Mouse (Mus musculus): Measurements from ENCODE around the gene Zfp563. TPM values are rescaled to one million over a fixed set of nuclear protein-coding genes. Genes with fewer than 3 reads are reported as not detected.
A peak's percentile ranks its signal among the peaks of the same experiment; 100 is the strongest.

Zfp563 gene
- total and polyA plus RNA-seq, 3 experiments = 1.7 to 6.1 (median 6.0) TPM

DNA sequence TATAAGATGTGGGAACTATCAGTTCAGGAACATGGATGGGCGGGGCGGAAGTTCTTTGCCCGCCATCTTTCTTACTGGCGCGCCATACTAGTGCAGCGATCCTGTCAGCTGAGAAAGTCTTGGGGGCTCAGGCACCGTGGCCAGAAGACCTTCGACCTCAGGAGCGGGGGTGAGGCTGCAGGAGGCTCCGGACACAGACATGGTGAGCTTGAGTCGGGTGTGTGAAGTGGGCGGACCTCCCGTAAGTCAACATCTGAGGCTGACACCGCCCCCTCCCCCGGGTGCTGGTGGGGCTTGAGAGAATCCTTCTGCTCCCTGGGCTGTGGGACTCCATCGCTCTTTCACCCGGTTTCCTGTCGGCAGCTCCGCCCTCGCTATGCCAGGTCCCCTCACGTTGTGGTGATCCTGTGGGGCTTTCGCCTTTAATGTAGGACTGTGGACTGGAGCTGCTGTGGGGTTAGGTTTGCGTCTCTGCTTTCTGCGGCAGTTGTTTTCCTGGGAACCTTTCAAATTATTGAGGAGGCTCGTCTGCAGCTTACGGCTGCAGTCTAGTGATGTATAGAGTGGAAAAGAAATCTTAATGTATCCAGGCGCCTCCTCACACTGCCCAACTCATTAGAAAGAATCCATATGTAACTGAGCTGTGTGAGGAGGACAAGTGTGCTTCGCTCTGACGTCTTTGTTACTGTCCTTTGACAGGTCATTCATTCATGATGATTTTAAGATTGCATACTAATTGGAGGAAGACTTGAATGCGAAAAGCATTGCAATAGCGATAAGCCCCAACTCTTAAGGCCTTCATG lies 3.5 kb downstream of the Zfp563 start:
- WGBS = 2% methylated on average over 31 of the region's 31 CpGs
- H3K4me1 ChIP-seq (ENCODE audit: control insufficient read depth, insufficient read depth, low read length) = peaks cover 5% of the 10 kb centered on the region
- DNase-seq = peak; percentile 86 to 89
- peak overlapping the region; percentile 80 for H3K9ac ChIP-seq (ENCODE audit: low read depth, low read length)
- TF ChIP-seq EP300 (IDR thresholded peaks at IDR 0.05; ENCODE audit: insufficient read depth, low read depth, low read length) = 0 out of 2 replicates have a peak, but pooled peaks have one; percentile 32
- no peak for TF ChIP-seq CTCF (IDR thresholded peaks at IDR 0.05)
- 0 out of 2 replicates have a peak, but pooled peaks have one; percentile 48 for TF ChIP-seq POLR2A (IDR thresholded peaks at IDR 0.05; ENCODE audit: insufficient read depth, low read depth, low read length)
- H3K27ac ChIP-seq = peak overlapping the region; percentile 84
- no peaks in the 10 kb centered on the region for H3K27me3 ChIP-seq (ENCODE audit: control insufficient read depth, insufficient read depth, low read length)
- peak overlapping the region; percentile 83 for H3K4me3 ChIP-seq
- intact Hi-C loops (cut with DNase I) = loop anchor here (10.0 kb wide), 2 partner anchors 302 to 308 kb away; partner anchors contain the start of genes Zfp101 and Zfp871
- no peaks in the 10 kb centered on the region for H3K79me2 ChIP-seq (replicated peaks; ENCODE audit: control insufficient read depth, insufficient read depth, low read length)
- H3K36me3 ChIP-seq (ENCODE audit: control insufficient read depth, insufficient read depth, low read length) = no peaks in the 10 kb centered on the region; the same call in 1 of the 2 replicates

DNA sequence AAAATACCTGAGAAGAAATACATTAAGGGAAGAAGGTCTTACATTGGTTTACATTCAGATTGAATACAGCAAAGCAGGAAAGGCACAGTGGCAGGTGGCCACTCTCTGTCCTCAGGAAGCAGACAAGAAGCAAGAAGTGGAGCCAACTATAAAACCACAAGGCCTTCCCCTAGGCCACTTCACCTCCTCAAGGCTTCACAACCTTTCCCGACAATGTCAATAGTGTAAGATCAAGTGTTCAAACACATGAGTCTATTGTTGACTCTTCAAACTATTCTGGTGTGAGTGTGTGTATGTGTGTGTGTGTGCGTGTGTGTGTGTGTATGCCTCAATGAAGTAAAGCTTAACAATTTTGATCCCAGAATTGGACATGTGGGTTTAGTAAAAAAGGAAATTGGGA lies 8.3 kb downstream of the Zfp563 start:
- H3K4me1 ChIP-seq (ENCODE audit: control insufficient read depth, insufficient read depth, low read length) = peaks cover 3% of the 10 kb centered on the region
- WGBS = 93% methylated on average over 2 of the region's 2 CpGs
- H3K36me3 ChIP-seq (ENCODE audit: control insufficient read depth, insufficient read depth, low read length) = no peaks in the 10 kb centered on the region; the same call in 1 of the 2 replicates
- no peaks in the 10 kb centered on the region for H3K27me3 ChIP-seq (ENCODE audit: control insufficient read depth, insufficient read depth, low read length)
- no peak overlapping the region for H3K4me3 ChIP-seq
- H3K9ac ChIP-seq (ENCODE audit: low read depth, low read length) = no peak overlapping the region
- no peak for DNase-seq
- intact Hi-C loops (cut with DNase I) = loop anchor here (10.0 kb wide), 2 partner anchors 297 to 313 kb away; partner anchors contain the start of genes Zfp101 and Zfp871
- H3K79me2 ChIP-seq (replicated peaks; ENCODE audit: control insufficient read depth, insufficient read depth, low read length) = peaks cover 2% of the 10 kb centered on the region; the same call in 1 of the 2 replicates
- no peak overlapping the region for H3K27ac ChIP-seq
- TF ChIP-seq POLR2A (IDR thresholded peaks at IDR 0.05; ENCODE audit: insufficient read depth, low read depth, low read length) (no peak), EP300 (IDR thresholded peaks at IDR 0.05; ENCODE audit: insufficient read depth, low read depth, low read length) (no peak), CTCF (IDR thresholded peaks at IDR 0.05) (no peak)

DNA sequence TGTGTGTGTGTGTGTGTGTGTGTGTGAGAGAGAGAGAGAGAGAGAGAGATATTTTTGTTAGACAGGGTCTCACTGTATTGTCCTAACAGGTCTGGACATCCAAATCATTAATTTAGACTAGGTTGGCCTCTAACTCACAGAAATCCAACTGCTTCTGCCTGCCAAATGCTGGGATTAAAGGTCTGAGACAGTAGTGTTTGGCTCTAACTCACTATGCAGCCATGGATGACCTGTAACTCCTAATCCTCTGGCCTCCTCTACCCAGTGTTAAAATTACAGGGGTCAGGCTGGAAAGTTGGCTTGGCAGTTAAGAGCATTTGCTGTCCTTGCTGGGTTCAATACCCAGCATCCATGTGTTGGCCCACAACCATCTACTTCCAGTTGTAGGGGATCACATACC lies 35.4 kb downstream of the Zfp563 start:
- Histone ChIP-seq H3K27ac (no peak overlapping the region), H3K9ac (ENCODE audit: low read depth, low read length) (no peak overlapping the region), H3K4me3 (no peak overlapping the region), H3K79me2 (replicated peaks; ENCODE audit: control insufficient read depth, insufficient read depth, low read length) (no peaks in the 10 kb centered on the region), H3K36me3 (ENCODE audit: control insufficient read depth, insufficient read depth, low read length) (no peaks in the 10 kb centered on the region), H3K4me1 (ENCODE audit: control insufficient read depth, insufficient read depth, low read length) (no peaks in the 10 kb centered on the region), H3K27me3 (ENCODE audit: control insufficient read depth, insufficient read depth, low read length) (no peaks in the 10 kb centered on the region)
- intact Hi-C loops (cut with DNase I) = no loop called here
- TF ChIP-seq POLR2A (IDR thresholded peaks at IDR 0.05; ENCODE audit: insufficient read depth, low read depth, low read length) = no peak
- TF ChIP-seq EP300 (IDR thresholded peaks at IDR 0.05; ENCODE audit: insufficient read depth, low read depth, low read length) = no peak
- no peak for TF ChIP-seq CTCF (IDR thresholded peaks at IDR 0.05)
- DNase-seq = no peak

DNA sequence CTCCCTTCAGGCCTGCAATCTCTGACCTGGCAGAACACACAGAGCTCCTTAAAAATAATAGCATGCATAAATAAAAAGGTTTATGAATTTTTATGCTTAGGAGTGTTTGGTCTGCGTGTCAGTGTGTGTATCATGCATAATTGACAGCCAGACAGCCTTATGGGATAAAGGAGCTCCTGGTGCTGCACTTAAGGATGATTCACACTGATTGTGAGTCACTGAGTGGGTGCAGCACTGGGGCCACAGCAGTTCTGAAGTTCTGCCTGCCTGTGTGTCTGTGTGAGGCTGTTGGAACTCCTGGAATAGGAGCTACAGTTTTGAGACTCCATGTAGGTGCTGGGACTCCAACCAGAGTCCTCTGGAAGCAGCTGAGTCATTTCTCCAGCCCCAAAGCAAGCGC lies 37.1 kb downstream of the Zfp563 start:
- no peaks in the 10 kb centered on the region for H3K79me2 ChIP-seq (replicated peaks; ENCODE audit: control insufficient read depth, insufficient read depth, low read length)
- intact Hi-C loops (cut with DNase I) = no loop called here
- no peak overlapping the region for H3K9ac ChIP-seq (ENCODE audit: low read depth, low read length)
- no peak overlapping the region for H3K27ac ChIP-seq
- H3K27me3 ChIP-seq (ENCODE audit: control insufficient read depth, insufficient read depth, low read length) = no peaks in the 10 kb centered on the region
- H3K4me1 ChIP-seq (ENCODE audit: control insufficient read depth, insufficient read depth, low read length) = no peaks in the 10 kb centered on the region
- DNase-seq = no peak
- no peak overlapping the region for H3K4me3 ChIP-seq
- H3K36me3 ChIP-seq (ENCODE audit: control insufficient read depth, insufficient read depth, low read length) = no peaks in the 10 kb centered on the region
- WGBS = 51% methylated on average over 2 of the region's 2 CpGs
- TF ChIP-seq CTCF (IDR thresholded peaks at IDR 0.05) (no peak), EP300 (IDR thresholded peaks at IDR 0.05; ENCODE audit: insufficient read depth, low read depth, low read length) (no peak), POLR2A (IDR thresholded peaks at IDR 0.05; ENCODE audit: insufficient read depth, low read depth, low read length) (no peak)

DNA sequence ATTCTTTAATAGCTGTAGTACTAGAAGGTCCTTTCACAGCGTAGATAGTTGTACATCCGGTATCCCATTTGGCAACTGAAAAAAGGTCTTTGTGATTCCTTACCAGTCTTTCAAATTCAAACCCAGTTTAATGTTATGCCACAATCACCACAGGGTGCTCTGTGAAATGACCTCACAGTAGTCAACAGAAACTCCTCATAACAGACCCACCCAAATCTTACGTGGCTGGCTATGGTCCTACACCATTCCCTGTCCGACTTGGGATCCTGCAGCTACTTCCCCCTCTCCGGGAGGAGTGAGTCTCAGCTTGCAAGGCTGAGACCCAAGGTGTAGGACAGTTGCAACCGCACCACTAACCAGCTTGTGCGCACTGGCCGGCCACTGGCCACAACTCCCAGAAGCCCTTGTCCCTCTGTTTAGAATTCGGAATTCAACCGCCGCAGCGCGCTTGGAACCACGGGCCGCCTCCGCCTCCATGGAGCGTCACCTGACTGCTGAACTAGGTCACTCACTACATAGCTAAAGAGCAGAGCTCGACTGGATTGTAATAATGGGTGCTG lies 50.2 kb downstream of the Zfp563 start, which contains the start of gene Morc2b:
Morc2b (minus strand) TSS at position 423 of the 560 bp plus-strand sequence.
- no peaks in the 10 kb centered on the region for H3K36me3 ChIP-seq (ENCODE audit: control insufficient read depth, insufficient read depth, low read length)
- H3K4me1 ChIP-seq (ENCODE audit: control insufficient read depth, insufficient read depth, low read length) = no peaks in the 10 kb centered on the region
- TF ChIP-seq POLR2A (IDR thresholded peaks at IDR 0.05; ENCODE audit: insufficient read depth, low read depth, low read length) (no peak), CTCF (IDR thresholded peaks at IDR 0.05) (no peak)
- 71% methylated on average over 18 of the region's 18 CpGs for WGBS
- intact Hi-C loops (cut with DNase I) = no loop called here
- 0 out of 2 replicates have a peak, but pooled peaks cover 2% of the 10 kb centered on the region for H3K27me3 ChIP-seq (ENCODE audit: control insufficient read depth, insufficient read depth, low read length)
- H3K79me2 ChIP-seq (replicated peaks; ENCODE audit: control insufficient read depth, insufficient read depth, low read length) = no peaks in the 10 kb centered on the region
- DNase-seq = no peak
- H3K4me3 ChIP-seq = no peak within 1 kb of the TSS
- H3K9ac ChIP-seq (ENCODE audit: low read depth, low read length) = no peak within 1 kb of the TSS
- no peak within 1 kb of the TSS for H3K27ac ChIP-seq

Other genes with a start within 250 kb of the Zfp563 start
- gene Zfp870, start 197.7 kb upstream of the Zfp563 start, total RNA-seq (2021) = 1 to 10 TPM; 5.4 to 7.3 TPM
- gene Zfp870, start 197.7 kb upstream of the Zfp563 start, polyA plus RNA-seq (2012; rRNA removed) = 1.3 and 2.7 TPM in 2 replicates
- gene Cyp4f14, start 172.0 kb upstream of the Zfp563 start, total RNA-seq (2021) = under 1 TPM in 1 of 2 experiments, not detected in 1; 0.16 TPM
- 0.25 and 0.44 TPM in 2 replicates for gene Cyp4f14, start 172.0 kb upstream of the Zfp563 start, polyA plus RNA-seq (2012; rRNA removed)
- gene Cyp4f13, start 141.9 kb upstream of the Zfp563 start, total RNA-seq (2021) = 10 to 100 TPM; 11.2 to 12.7 TPM
- 21.1 and 22.9 TPM in 2 replicates for gene Cyp4f13, start 141.9 kb upstream of the Zfp563 start, polyA plus RNA-seq (2012; rRNA removed)
- gene Zfp472, start 123.5 kb upstream of the Zfp563 start, total RNA-seq (2021) = 1 to 10 TPM; 2.3 to 2.7 TPM
- gene Zfp472, start 123.5 kb upstream of the Zfp563 start, polyA plus RNA-seq (2012; rRNA removed) = 0.62 and 0.79 TPM in 2 replicates
- gene Zfp952, start 96.2 kb upstream of the Zfp563 start, total RNA-seq (2021) = 1 to 10 TPM; 6.0 to 8.7 TPM
- gene Zfp952, start 96.2 kb upstream of the Zfp563 start, polyA plus RNA-seq (2012; rRNA removed) = 2.2 and 4.5 TPM in 2 replicates
- gene Zfp763, start 55.9 kb upstream of the Zfp563 start, total RNA-seq (2021) = 1 to 10 TPM; 3.3 to 4.0 TPM
- gene Zfp763, start 55.9 kb upstream of the Zfp563 start, polyA plus RNA-seq (2012; rRNA removed) = 0.76 and 1.6 TPM in 2 replicates
- not detected for gene 4921501E09Rik, start 21.3 kb upstream of the Zfp563 start, total RNA-seq (2021)
- not detected in 2 replicates for gene 4921501E09Rik, start 21.3 kb upstream of the Zfp563 start, polyA plus RNA-seq (2012; rRNA removed)
- under 1 TPM; 0.09 to 0.10 TPM for gene Morc2b, start 50.4 kb downstream of the Zfp563 start, total RNA-seq (2021)
- 0.20 and 0.32 TPM in 2 replicates for gene Morc2b, start 50.4 kb downstream of the Zfp563 start, polyA plus RNA-seq (2012; rRNA removed)
- not detected for gene Olfr55, start 79.1 kb downstream of the Zfp563 start, total RNA-seq (2021)
- not detected in 2 replicates for gene Olfr55, start 79.1 kb downstream of the Zfp563 start, polyA plus RNA-seq (2012; rRNA removed)
- gene Olfr239, start 102.0 kb downstream of the Zfp563 start, total RNA-seq (2021) = not detected
- not detected in 2 replicates for gene Olfr239, start 102.0 kb downstream of the Zfp563 start, polyA plus RNA-seq (2012; rRNA removed)
- gene Olfr1564, start 132.4 kb downstream of the Zfp563 start, total RNA-seq (2021) = under 1 TPM; 0.07 to 0.10 TPM
- gene Olfr1564, start 132.4 kb downstream of the Zfp563 start, polyA plus RNA-seq (2012; rRNA removed) = 0.47 and 0.56 TPM in 2 replicates
- gene Zfp955a, start 165.8 kb downstream of the Zfp563 start, total RNA-seq (2021) = 1 to 10 TPM; 7.7 to 9.0 TPM
- 1.9 and 4.7 TPM in 2 replicates for gene Zfp955a, start 165.8 kb downstream of the Zfp563 start, polyA plus RNA-seq (2012; rRNA removed)
- not detected for gene Olfr63, start 175.4 kb downstream of the Zfp563 start, total RNA-seq (2021)
- not detected in 2 replicates for gene Olfr63, start 175.4 kb downstream of the Zfp563 start, polyA plus RNA-seq (2012; rRNA removed)
- 10 to 100 TPM; 11.3 to 11.6 TPM for gene Zfp955b, start 200.2 kb downstream of the Zfp563 start, total RNA-seq (2021)
- 2.6 and 5.4 TPM in 2 replicates for gene Zfp955b, start 200.2 kb downstream of the Zfp563 start, polyA plus RNA-seq (2012; rRNA removed)

All from heart, adult 2 months (tissue).